Mouse (Mus musculus) myocyte (in vitro differentiated cells): ENCODE results near the gene Usp51.
"Not testable (repeated sequence)": the region's sequence is repeated elsewhere in the genome, so short reads cannot be mapped to it uniquely, and the experiment has no call there.

Experiments
- CEBPB ChIP-seq: IDR thresholded peaks from 2 replicates; pipeline ENCODE4 v1.6.1; 2011; ENCODE audit warnings: mild to moderate bottlenecking, moderate library complexity; ENCODE audit not compliant: poor library complexity, insufficient read depth, severe bottlenecking
- E2F4 ChIP-seq: IDR thresholded peaks from one replicate; pipeline ENCODE4 v1.6.1; 2011; ENCODE audit warnings: mild to moderate bottlenecking, control low read depth, moderate library complexity; ENCODE audit not compliant: insufficient read depth
- MAX ChIP-seq: IDR thresholded peaks from one replicate; pipeline ENCODE4 v1.6.1; 2011; ENCODE audit warnings: low read depth, mild to moderate bottlenecking, control low read depth
- MYOD1 ChIP-seq, 3 experiments: IDR thresholded peaks; one replicate each; pipeline ENCODE4 v1.6.1; 2011; ENCODE audit warnings: control low read depth in 2 of 3, low read depth in 2 of 3, mild to moderate bottlenecking in 2 of 3, moderate library complexity in 1 of 3; ENCODE audit not compliant: insufficient read length in 2 of 3, control insufficient read depth in 1 of 3
- MYOG ChIP-seq, 3 experiments: IDR thresholded peaks; one replicate each; pipeline ENCODE4 v1.6.1; 2011; ENCODE audit warnings: control low read depth in 2 of 3, low read depth in 2 of 3, mild to moderate bottlenecking in 2 of 3; ENCODE audit not compliant: insufficient read length in 2 of 3, control insufficient read depth in 1 of 3, insufficient read depth in 1 of 3
- POLR2A ChIP-seq: IDR thresholded peaks from one replicate; pipeline ENCODE4 v1.6.1; 2011; ENCODE audit warnings: low read depth, mild to moderate bottlenecking, control low read depth, moderate library complexity; ENCODE audit not compliant: insufficient read length
- POLR2AphosphoS2 ChIP-seq: IDR thresholded peaks from one replicate; pipeline ENCODE4 v1.6.1; 2011; ENCODE audit warnings: low read depth, control low read depth; ENCODE audit not compliant: insufficient read length
- TCF12 ChIP-seq: IDR thresholded peaks from one replicate; pipeline ENCODE4 v1.6.1; 2011; ENCODE audit warnings: mild to moderate bottlenecking, control low read depth; ENCODE audit not compliant: poor library complexity, insufficient read depth, severe bottlenecking
- TCF3 ChIP-seq: IDR thresholded peaks from one replicate; pipeline ENCODE4 v1.6.1; 2011; ENCODE audit warnings: low read depth, control low read depth; ENCODE audit not compliant: insufficient read length
- USF1 ChIP-seq: IDR thresholded peaks from one replicate; pipeline ENCODE4 v1.6.1; 2011; ENCODE audit warnings: low read depth, mild to moderate bottlenecking, control low read depth, moderate library complexity

- TF ChIP-seq POLR2A; USF1; TCF3; MAX; TCF12; MYOG (IDR thresholded peaks at IDR 0.05; ENCODE audit: control insufficient read depth in 1 of 3, insufficient read depth in 1 of 3, insufficient read length in 2 of 3, low read depth in 2 of 3); MYOD1 (IDR thresholded peaks at IDR 0.05; ENCODE audit: control insufficient read depth in 1 of 3, insufficient read length in 2 of 3, low read depth in 2 of 3); POLR2AphosphoS2; CEBPB; E2F4: not testable (repeated sequence)
Measured at GRCm38 (mm10) chrX:152973476-152974203, 32.6 kb upstream of the Usp51 start.
